Mouse (Mus musculus): ENCODE data around the gene Smyd4. TPM values are rescaled to one million over a fixed set of nuclear protein-coding genes. Genes with fewer than 3 reads are reported as not detected.

Gene Smyd4
- polyA plus RNA-seq, 1 experiment from 2014 or later, result 10.7 TPM

DNA sequence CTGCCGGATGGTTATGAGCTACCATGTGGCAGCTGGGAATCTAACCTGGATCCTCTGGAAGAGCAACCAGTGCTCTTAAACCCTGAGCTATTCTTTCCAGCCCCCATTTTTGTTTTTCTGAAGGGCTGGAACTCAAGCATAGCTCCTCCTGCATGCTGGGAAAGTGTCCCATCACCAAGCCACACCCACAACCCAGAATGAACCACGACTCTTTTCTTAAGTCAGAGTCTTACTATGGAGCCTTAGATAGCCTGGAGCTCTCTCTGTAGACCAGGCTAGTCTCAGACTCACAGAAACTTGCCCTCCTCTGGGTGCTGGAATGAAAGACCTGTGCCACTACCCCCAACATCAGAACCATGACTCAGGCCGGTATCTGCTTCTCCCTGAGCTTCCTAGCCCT lies 100.3 kb downstream of the Smyd4 start:
- DNase-seq (ENCODE audit: low spot score), result no peak
- Histone ChIP-seq H3K27me3 (replicated peaks; ENCODE audit: control insufficient read depth, insufficient read depth, low read length) (no peaks in the 10 kb centered on the region), H3K9ac (ENCODE audit: low read length) (no peak overlapping the region), H3K36me3 (ENCODE audit: control insufficient read depth, insufficient read depth, low read length) (peaks cover 31% of the 10 kb centered on the region), H3K4me3 (ENCODE audit: low read depth, low read length) (no peak overlapping the region), H3K9me3 (replicated peaks; ENCODE audit: control insufficient read depth, low read length) (no peaks in the 10 kb centered on the region), H3K4me1 (ENCODE audit: control insufficient read depth, insufficient read depth, low read length) (0 out of 2 replicates have a peak, but pooled peaks cover 3% of the 10 kb centered on the region), H3K4me2 (ENCODE audit: low read length) (no peak overlapping the region), H3K27ac (ENCODE audit: low read depth, low read length) (no peak overlapping the region)
- no peak for ATAC-seq
- WGBS, result 96% methylated on average over 3 of the region's 3 CpGs

DNA sequence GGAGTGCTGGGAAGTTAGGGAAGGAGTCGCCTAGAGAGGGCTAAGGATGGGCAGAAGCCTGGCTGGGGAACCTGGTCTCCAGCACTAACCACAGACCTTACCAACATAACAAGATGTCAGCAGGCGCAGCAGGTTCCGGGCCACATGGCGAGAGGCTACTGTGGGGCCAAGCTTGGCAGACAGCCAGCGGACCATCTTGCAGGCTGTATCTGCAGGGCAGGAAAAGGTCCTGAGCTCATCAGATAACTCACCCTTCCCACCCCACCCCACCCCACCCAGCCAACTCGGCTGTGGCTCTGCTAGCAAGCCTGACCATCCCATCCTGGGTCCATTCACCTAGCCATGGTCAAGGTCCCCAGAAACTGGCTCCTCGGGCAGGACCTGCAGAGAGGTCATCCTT lies 101.5 kb downstream of the Smyd4 start:
- Histone ChIP-seq H3K4me3 (ENCODE audit: low read depth, low read length) (no peak overlapping the region), H3K4me1 (ENCODE audit: control insufficient read depth, insufficient read depth, low read length) (peaks cover 9% of the 10 kb centered on the region; the same call in 1 of the 2 replicates), H3K4me2 (ENCODE audit: low read length) (no peak overlapping the region), H3K36me3 (ENCODE audit: control insufficient read depth, insufficient read depth, low read length) (peaks cover 31% of the 10 kb centered on the region), H3K9ac (ENCODE audit: low read length) (no peak overlapping the region), H3K9me3 (replicated peaks; ENCODE audit: control insufficient read depth, low read length) (no peaks in the 10 kb centered on the region), H3K27me3 (replicated peaks; ENCODE audit: control insufficient read depth, insufficient read depth, low read length) (no peaks in the 10 kb centered on the region), H3K27ac (ENCODE audit: low read depth, low read length) (no peak overlapping the region)
- 82% methylated on average over 7 of the region's 7 CpGs for WGBS
- DNase-seq (ENCODE audit: low spot score) (no peak), ATAC-seq (no peak)

DNA sequence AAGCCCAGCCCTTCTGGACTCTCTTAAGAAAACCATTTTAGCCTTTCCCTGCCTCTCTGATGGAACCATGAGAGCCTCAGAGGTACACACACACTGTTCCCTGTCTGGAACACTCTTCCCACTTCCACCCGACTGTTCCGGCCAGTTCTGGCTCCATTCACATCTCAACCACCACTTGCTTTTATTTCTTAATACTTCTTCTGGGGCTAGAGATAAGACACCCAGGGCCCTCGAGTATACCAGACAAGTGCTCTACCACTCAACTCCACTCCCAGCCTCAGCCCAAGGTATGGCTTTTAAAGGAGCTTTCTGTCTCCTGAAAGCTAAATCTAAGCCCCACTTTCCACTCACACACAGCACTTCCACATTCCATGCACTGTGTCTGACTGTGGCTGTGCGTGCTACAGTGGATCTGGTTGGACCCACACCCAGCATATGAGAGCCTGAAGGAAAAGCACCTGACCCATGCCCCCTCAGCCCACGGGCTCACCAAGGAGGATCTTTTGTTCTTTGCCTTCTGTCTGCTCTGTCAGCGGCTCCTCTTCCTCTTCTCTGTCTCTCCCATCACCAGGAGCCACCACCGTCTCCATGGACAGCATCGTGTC lies 102.2 kb downstream of the Smyd4 start:
- Histone ChIP-seq H3K36me3 (ENCODE audit: control insufficient read depth, insufficient read depth, low read length) (peaks cover 28% of the 10 kb centered on the region), H3K27ac (ENCODE audit: low read depth, low read length) (no peak overlapping the region), H3K4me2 (ENCODE audit: low read length) (no peak overlapping the region), H3K9ac (ENCODE audit: low read length) (no peak overlapping the region), H3K4me1 (ENCODE audit: control insufficient read depth, insufficient read depth, low read length) (peaks cover 10% of the 10 kb centered on the region; the same call in 1 of the 2 replicates), H3K9me3 (replicated peaks; ENCODE audit: control insufficient read depth, low read length) (no peaks in the 10 kb centered on the region), H3K27me3 (replicated peaks; ENCODE audit: control insufficient read depth, insufficient read depth, low read length) (no peaks in the 10 kb centered on the region), H3K4me3 (ENCODE audit: low read depth, low read length) (no peak overlapping the region)
- DNase-seq (ENCODE audit: low spot score) (no peak), ATAC-seq (no peak)
- WGBS, result 84% methylated on average over 8 of the region's 8 CpGs

DNA sequence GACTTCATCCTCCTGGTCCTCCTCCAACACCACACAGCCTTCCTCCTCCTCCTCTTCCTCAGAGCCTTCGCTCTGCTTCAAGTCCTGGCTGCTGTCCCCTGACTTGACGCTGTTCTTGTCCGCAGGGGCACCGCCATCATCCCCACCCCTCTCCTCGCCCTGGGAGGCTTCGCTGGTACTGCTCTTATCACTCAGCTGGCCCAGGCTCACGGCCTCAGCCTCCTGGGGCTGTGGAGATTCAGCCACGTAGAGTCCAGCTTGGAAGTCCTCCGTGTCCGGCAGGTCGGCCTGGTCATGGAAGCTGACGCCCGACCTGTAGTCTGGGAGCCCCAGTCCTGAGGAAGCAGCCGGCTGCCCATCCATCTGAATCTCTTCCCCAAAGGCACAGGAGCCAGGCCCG lies 102.7 kb downstream of the Smyd4 start:
- DNase-seq (ENCODE audit: low spot score), result no peak
- H3K27me3 ChIP-seq (replicated peaks; ENCODE audit: control insufficient read depth, insufficient read depth, low read length), result no peaks in the 10 kb centered on the region
- 0 out of 2 replicates have a peak overlapping the region, but pooled peaks have one; percentile 8 for H3K9ac ChIP-seq (ENCODE audit: low read length)
- H3K36me3 ChIP-seq (ENCODE audit: control insufficient read depth, insufficient read depth, low read length), result peaks cover 27% of the 10 kb centered on the region
- no peak overlapping the region for H3K27ac ChIP-seq (ENCODE audit: low read depth, low read length)
- H3K4me1 ChIP-seq (ENCODE audit: control insufficient read depth, insufficient read depth, low read length), result peaks cover 10% of the 10 kb centered on the region; the same call in 1 of the 2 replicates
- WGBS, result 92% methylated on average over 15 of the region's 15 CpGs
- H3K4me3 ChIP-seq (ENCODE audit: low read depth, low read length), result no peak overlapping the region
- no peaks in the 10 kb centered on the region for H3K9me3 ChIP-seq (replicated peaks; ENCODE audit: control insufficient read depth, low read length)
- H3K4me2 ChIP-seq (ENCODE audit: low read length), result no peak overlapping the region
- ATAC-seq, result no peak

DNA sequence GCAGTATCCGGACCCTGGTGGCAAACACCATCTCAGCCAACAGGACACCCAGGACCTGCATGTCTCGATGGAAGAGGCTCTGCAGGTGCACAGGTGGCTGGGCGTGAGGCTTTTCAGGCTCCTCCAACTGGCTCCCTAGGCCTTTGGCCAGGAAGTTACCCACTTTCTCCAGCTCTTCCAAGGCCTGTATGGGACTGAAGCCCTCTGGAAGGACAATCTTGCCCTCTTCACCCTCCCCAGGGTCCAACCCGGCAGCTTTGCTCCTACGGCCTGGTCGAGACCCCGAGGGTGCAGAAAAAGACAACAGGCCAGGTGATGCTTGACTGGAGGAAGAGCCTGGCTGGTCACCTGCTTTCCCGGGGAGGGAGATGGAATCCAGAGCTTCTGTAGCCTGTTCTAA lies 103.8 kb downstream of the Smyd4 start:
- WGBS, result 88% methylated on average over 8 of the region's 8 CpGs
- Histone ChIP-seq H3K27ac (ENCODE audit: low read depth, low read length) (no peak overlapping the region), H3K27me3 (replicated peaks; ENCODE audit: control insufficient read depth, insufficient read depth, low read length) (no peaks in the 10 kb centered on the region), H3K4me1 (ENCODE audit: control insufficient read depth, insufficient read depth, low read length) (peaks cover 10% of the 10 kb centered on the region; the same call in 1 of the 2 replicates), H3K9ac (ENCODE audit: low read length) (no peak overlapping the region), H3K4me3 (ENCODE audit: low read depth, low read length) (no peak overlapping the region), H3K4me2 (ENCODE audit: low read length) (no peak overlapping the region), H3K9me3 (replicated peaks; ENCODE audit: control insufficient read depth, low read length) (no peaks in the 10 kb centered on the region), H3K36me3 (ENCODE audit: control insufficient read depth, insufficient read depth, low read length) (peaks cover 22% of the 10 kb centered on the region)
- ATAC-seq (no peak), DNase-seq (ENCODE audit: low spot score) (no peak)

DNA sequence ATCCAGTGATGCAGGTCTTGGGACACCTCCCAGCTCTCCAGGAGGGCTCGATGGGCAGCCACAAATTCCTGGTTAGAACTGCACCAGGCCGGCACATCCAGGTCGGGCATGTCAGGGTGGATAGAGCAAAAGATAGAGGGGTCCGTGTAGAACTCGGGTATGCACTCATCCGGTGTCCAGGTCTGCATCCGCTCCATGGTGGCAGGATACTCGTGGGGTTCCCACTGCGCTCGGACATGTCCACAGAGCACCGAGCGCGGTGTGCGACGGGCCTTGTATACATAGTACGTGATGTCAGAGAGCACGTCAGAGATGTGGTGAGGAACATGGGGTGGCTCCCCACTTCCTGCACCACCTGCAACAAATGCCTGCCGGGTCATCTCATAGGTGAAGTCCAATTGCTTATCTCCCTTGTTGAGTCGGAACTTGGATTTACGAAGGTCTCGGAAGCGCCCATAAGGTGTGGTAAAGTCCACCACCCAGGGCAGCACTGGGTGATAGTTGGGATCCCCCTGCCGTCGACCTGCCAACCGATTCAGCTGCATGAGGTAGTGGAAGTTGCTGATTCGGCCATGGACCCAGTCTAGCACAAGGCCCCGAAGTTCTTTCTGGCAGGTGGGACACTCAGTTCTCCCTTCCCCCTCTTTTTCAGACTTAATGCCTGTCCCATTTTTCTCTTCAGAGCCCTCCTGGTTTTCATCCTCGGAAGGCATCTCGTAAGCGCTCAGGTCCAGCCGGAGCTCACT lies 104.8 kb downstream of the Smyd4 start:
- H3K9ac ChIP-seq (ENCODE audit: low read length), result no peak overlapping the region
- no peaks in the 10 kb centered on the region for H3K9me3 ChIP-seq (replicated peaks; ENCODE audit: control insufficient read depth, low read length)
- ATAC-seq, result no peak
- H3K4me1 ChIP-seq (ENCODE audit: control insufficient read depth, insufficient read depth, low read length), result peaks cover 10% of the 10 kb centered on the region; the same call in 1 of the 2 replicates
- peaks cover 15% of the 10 kb centered on the region for H3K36me3 ChIP-seq (ENCODE audit: control insufficient read depth, insufficient read depth, low read length)
- H3K27me3 ChIP-seq (replicated peaks; ENCODE audit: control insufficient read depth, insufficient read depth, low read length), result no peaks in the 10 kb centered on the region
- no peak overlapping the region for H3K4me3 ChIP-seq (ENCODE audit: low read depth, low read length)
- 93% methylated on average over 31 of the region's 31 CpGs for WGBS
- H3K27ac ChIP-seq (ENCODE audit: low read depth, low read length), result no peak overlapping the region
- DNase-seq (ENCODE audit: low spot score), result no peak
- no peak overlapping the region for H3K4me2 ChIP-seq (ENCODE audit: low read length)

DNA sequence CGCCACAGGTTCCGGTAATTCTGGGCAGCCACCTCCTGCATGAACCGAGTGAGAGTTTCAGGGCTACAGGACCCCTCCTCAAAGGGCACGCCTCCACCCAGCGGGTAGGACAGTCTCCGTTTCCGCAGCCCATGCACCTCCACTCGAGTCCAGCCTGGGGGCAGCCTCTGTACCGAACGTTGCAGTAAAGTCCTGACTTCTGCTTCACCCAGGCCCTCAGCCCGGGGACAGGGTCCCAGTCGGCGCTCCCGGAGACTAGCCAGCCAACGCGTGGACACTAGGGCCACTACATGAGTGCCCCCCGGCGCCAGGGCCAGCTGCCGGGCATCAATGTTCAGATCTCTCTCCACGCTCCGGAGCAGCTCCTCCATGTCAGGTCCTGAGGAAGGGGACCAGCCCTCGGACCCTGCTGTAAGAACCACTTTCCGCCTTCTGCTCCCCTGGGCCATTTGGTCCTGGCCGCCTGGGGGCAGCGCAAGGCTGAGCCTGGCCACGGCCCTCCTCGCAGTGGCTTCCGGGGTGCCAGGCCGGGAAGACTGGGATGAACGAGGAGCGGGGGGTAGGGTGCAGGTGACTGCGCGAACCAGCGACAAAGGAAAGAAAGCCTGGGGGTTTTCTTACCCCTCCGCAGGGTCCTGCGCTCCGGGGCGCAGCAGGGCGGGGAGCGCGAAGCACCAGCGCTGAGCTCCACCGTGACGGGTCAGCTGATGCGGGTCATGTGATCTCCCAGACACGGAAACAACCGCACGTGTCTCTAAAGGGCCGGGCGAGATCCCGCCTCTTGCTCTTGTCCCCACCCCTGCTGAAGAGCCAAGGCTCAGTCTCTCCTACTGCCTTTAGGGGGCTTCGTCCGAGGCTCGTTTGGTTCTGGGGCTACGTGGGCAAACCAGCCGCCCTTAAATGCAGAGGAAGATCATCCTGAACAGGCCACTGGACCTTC lies 106.0 kb downstream of the Smyd4 start, which contains the start of gene Wdr81:
Wdr81 (minus strand) TSS at position 727 of the 940 bp plus-strand sequence.
- WGBS, result 3% methylated on average over 53 of the region's 56 CpGs

More for the DNA sequence above, 106.0 kb downstream of the Smyd4 start, which contains the start of gene Wdr81:
- ATAC-seq, result peak; percentile 96
- no peaks in the 10 kb centered on the region for H3K27me3 ChIP-seq (replicated peaks; ENCODE audit: control insufficient read depth, insufficient read depth, low read length)
- H3K27ac ChIP-seq (ENCODE audit: low read depth, low read length), result no peak within 1 kb of the TSS; the same call in 1 of the 2 replicates
- peak; percentile 95 for DNase-seq (ENCODE audit: low spot score)
- H3K4me2 ChIP-seq (ENCODE audit: low read length), result peak within 1 kb of the TSS; percentile 99
- peaks cover 2% of the 10 kb centered on the region; the same call in 1 of the 2 replicates for H3K36me3 ChIP-seq (ENCODE audit: control insufficient read depth, insufficient read depth, low read length)
- H3K4me1 ChIP-seq (ENCODE audit: control insufficient read depth, insufficient read depth, low read length), result peaks cover 10% of the 10 kb centered on the region; the same call in 1 of the 2 replicates
- H3K4me3 ChIP-seq (ENCODE audit: low read depth, low read length), result peak within 1 kb of the TSS; percentile 65
- peak within 1 kb of the TSS; percentile 79 for H3K9ac ChIP-seq (ENCODE audit: low read length)
- H3K9me3 ChIP-seq (replicated peaks; ENCODE audit: control insufficient read depth, low read length), result no peaks in the 10 kb centered on the region
